Mouse (Mus musculus): ENCODE data around the gene Hdac5. TPM values are rescaled to one million over a fixed set of nuclear protein-coding genes. Genes with fewer than 3 reads are reported as not detected.
A peak's percentile ranks its signal among the peaks of the same experiment; 100 is the strongest.
"Not testable (repeated sequence)": the region's sequence is repeated elsewhere in the genome, so short reads cannot be mapped to it uniquely, and the experiment has no call there.

The Hdac5 gene
- polyA plus RNA-seq, 1 experiment = 237 TPM

GRCm38 (mm10) chr11:102179836-102180235, 50.1 kb downstream of the Hdac5 start:
- Histone ChIP-seq H3K4me3 (ENCODE audit: insufficient read depth, low read length) (no peak overlapping the region), H3K27ac (ENCODE audit: insufficient read depth, low read length) (no peak overlapping the region), H3K4me1 (ENCODE audit: control insufficient read depth, insufficient read depth, low read length) (no peaks in the 10 kb centered on the region)
- TF ChIP-seq CTCF (IDR thresholded peaks at IDR 0.05; ENCODE audit: extremely low read depth, insufficient read depth, low read length) = no peak
- TF ChIP-seq POLR2A (IDR thresholded peaks at IDR 0.05; ENCODE audit: extremely low read depth, insufficient read depth, low read length) = no peak

DNA sequence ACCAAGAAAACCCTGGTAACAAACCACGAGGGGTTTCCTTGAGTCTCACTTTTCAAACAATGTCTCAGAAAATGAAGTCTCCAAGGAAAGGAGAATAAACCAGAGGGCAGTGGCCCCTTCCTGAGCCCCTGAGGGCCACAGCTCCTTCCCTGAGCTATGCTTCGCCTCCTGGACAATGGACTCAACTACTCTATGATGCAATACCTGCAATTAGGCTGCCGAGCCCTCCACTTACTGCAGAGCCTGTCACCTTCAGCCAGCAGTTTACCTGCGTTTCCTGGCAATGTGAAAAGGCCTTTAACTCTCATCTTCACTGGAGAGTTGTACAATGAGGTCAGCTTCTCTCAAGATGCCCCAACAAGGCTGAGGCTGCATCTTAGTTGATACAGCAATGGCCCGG, 61.3 kb downstream of the Hdac5 start:
- Histone ChIP-seq H3K27ac (ENCODE audit: insufficient read depth, low read length) (no peak overlapping the region), H3K4me3 (ENCODE audit: insufficient read depth, low read length) (no peak overlapping the region)
- no peak for TF ChIP-seq POLR2A (IDR thresholded peaks at IDR 0.05; ENCODE audit: extremely low read depth, insufficient read depth, low read length)

GRCm38 (mm10) chr11:102167539-102167938, 62.4 kb downstream of the Hdac5 start:
- no peak overlapping the region for H3K4me3 ChIP-seq (ENCODE audit: insufficient read depth, low read length)
- TF ChIP-seq CTCF (IDR thresholded peaks at IDR 0.05; ENCODE audit: extremely low read depth, insufficient read depth, low read length) = no peak
- TF ChIP-seq POLR2A (IDR thresholded peaks at IDR 0.05; ENCODE audit: extremely low read depth, insufficient read depth, low read length) = no peak
- H3K4me1 ChIP-seq (ENCODE audit: control insufficient read depth, insufficient read depth, low read length) = peaks cover 5% of the 10 kb centered on the region
- H3K27ac ChIP-seq (ENCODE audit: insufficient read depth, low read length) = no peak overlapping the region

More for the DNA sequence above, 61.3 kb downstream of the Hdac5 start:
- H3K4me1 ChIP-seq (ENCODE audit: control insufficient read depth, insufficient read depth, low read length) = peaks cover 5% of the 10 kb centered on the region

GRCm38 (mm10) chr11:102165971-102166722, 63.8 kb downstream of the Hdac5 start:
- peaks cover 5% of the 10 kb centered on the region for H3K4me1 ChIP-seq (ENCODE audit: control insufficient read depth, insufficient read depth, low read length)
- no peak overlapping the region for H3K27ac ChIP-seq (ENCODE audit: insufficient read depth, low read length)
- TF ChIP-seq CTCF (IDR thresholded peaks at IDR 0.05; ENCODE audit: extremely low read depth, insufficient read depth, low read length) (no peak), POLR2A (IDR thresholded peaks at IDR 0.05; ENCODE audit: extremely low read depth, insufficient read depth, low read length) (no peak)

DNA sequence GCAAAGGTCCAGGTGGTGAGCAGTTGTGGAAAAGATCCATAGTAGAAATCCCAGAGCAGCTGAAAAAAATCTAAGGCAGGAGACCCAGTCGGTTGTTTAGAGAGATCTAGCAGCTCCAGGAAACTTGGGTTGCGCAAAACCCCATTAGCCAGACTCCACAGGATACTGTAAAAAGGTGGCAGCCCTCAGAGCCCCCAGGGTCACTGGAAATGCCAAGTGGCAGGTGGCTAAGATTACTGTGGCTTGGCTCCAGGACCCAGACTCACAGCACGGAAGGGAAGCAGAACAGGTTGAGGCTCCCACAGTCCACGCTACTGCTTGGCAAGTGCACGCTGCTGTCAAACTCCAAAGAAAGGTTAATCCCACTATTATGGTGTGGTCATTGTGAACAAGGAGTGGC, 70.2 kb downstream of the Hdac5 start:
- TF ChIP-seq POLR2A (IDR thresholded peaks at IDR 0.05; ENCODE audit: extremely low read depth, insufficient read depth, low read length) (no peak), CTCF (IDR thresholded peaks at IDR 0.05; ENCODE audit: extremely low read depth, insufficient read depth, low read length) (no peak)
- H3K4me1 ChIP-seq (ENCODE audit: control insufficient read depth, insufficient read depth, low read length) = peaks cover 2% of the 10 kb centered on the region; the same call in 1 of the 2 replicates
- no peak overlapping the region for H3K27ac ChIP-seq (ENCODE audit: insufficient read depth, low read length)
- no peak overlapping the region for H3K4me3 ChIP-seq (ENCODE audit: insufficient read depth, low read length)

More at GRCm38 (mm10) chr11:102165971-102166722, 63.8 kb downstream of the Hdac5 start:
- no peak overlapping the region for H3K4me3 ChIP-seq (ENCODE audit: insufficient read depth, low read length)

- not testable (repeated sequence) for H3K4me3 ChIP-seq (ENCODE audit: insufficient read depth, low read length); H3K4me1 ChIP-seq (ENCODE audit: control insufficient read depth, insufficient read depth, low read length); H3K27ac ChIP-seq (ENCODE audit: insufficient read depth, low read length)
These were observed 71.9 kb downstream of the Hdac5 start for GRCm38 (mm10) chr11:102158024-102158423.

DNA sequence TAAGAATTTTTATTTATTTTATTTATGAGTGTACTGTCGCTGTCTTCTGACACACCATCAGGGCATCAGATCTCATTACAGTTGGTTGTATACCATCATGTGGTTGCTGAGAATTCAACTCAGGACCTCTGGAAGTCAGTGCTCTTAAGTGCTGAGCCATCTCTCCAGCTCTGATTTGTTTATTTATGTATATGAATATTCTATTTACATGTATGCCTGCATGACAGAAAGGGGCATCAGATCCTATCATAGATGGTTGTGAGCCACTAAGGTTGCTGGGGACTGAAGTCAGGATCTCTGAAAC, 73.2 kb downstream of the Hdac5 start:
- Histone ChIP-seq H3K4me1 (ENCODE audit: control insufficient read depth, insufficient read depth, low read length) (peaks cover 2% of the 10 kb centered on the region; the same call in 1 of the 2 replicates), H3K27ac (ENCODE audit: insufficient read depth, low read length) (no peak overlapping the region), H3K4me3 (ENCODE audit: insufficient read depth, low read length) (no peak overlapping the region)
- TF ChIP-seq POLR2A (IDR thresholded peaks at IDR 0.05; ENCODE audit: extremely low read depth, insufficient read depth, low read length) = no peak
- no peak for TF ChIP-seq CTCF (IDR thresholded peaks at IDR 0.05; ENCODE audit: extremely low read depth, insufficient read depth, low read length)

- Histone ChIP-seq H3K4me1 (ENCODE audit: control insufficient read depth, insufficient read depth, low read length) (peaks cover 2% of the 10 kb centered on the region; the same call in 1 of the 2 replicates), H3K27ac (ENCODE audit: insufficient read depth, low read length) (no peak within 1 kb of the TSS), H3K4me3 (ENCODE audit: insufficient read depth, low read length) (peak within 1 kb of the TSS; percentile 68)
- TF ChIP-seq CTCF (IDR thresholded peaks at IDR 0.05; ENCODE audit: extremely low read depth, insufficient read depth, low read length) (no peak), POLR2A (IDR thresholded peaks at IDR 0.05; ENCODE audit: extremely low read depth, insufficient read depth, low read length) (peak; percentile 78; the same call in 1 of the 2 replicates)
These were observed 73.8 kb downstream of the Hdac5 start, which contains the start of gene Tmem101 for GRCm38 (mm10) chr11:102156039-102156785. Gene Tmem101, minus strand, starts transcription at chr11:102156404.

GRCm38 (mm10) chr11:102147213-102147989, 82.6 kb downstream of the Hdac5 start:
- Histone ChIP-seq H3K4me3 (ENCODE audit: insufficient read depth, low read length) (no peak overlapping the region), H3K4me1 (ENCODE audit: control insufficient read depth, insufficient read depth, low read length) (no peaks in the 10 kb centered on the region), H3K27ac (ENCODE audit: insufficient read depth, low read length) (no peak overlapping the region)
- TF ChIP-seq POLR2A (IDR thresholded peaks at IDR 0.05; ENCODE audit: extremely low read depth, insufficient read depth, low read length) = no peak
- no peak for TF ChIP-seq CTCF (IDR thresholded peaks at IDR 0.05; ENCODE audit: extremely low read depth, insufficient read depth, low read length)
